Mouse (Mus musculus) G1E (cell line): Measurements from ENCODE around the gene Pitpnm1.

ENCODE experiments used
- CTCF ChIP-seq: IDR thresholded peaks from 2 replicates; pipeline ENCODE4 v1.5.1; 2012; ENCODE audit warnings: low read depth, low read length, inconsistent platforms, mixed read lengths
- GATA2 ChIP-seq: IDR thresholded peaks from 2 replicates; pipeline ENCODE4 v1.6.1; 2012; ENCODE audit warnings: low read depth, low read length, inconsistent platforms, borderline replicate concordance
- POLR2AphosphoS5 ChIP-seq: IDR thresholded peaks from 2 replicates; pipeline ENCODE4 v1.6.1; 2012; ENCODE audit warnings: low read depth, low read length, inconsistent platforms; ENCODE audit not compliant: insufficient replicate concordance
- TAL1 ChIP-seq: conservative IDR thresholded peaks from 2 replicates; pipeline ENCODE4 v1.6.1; 2012; ENCODE audit warnings: low read depth, low read length, inconsistent platforms, mixed read lengths

DNA sequence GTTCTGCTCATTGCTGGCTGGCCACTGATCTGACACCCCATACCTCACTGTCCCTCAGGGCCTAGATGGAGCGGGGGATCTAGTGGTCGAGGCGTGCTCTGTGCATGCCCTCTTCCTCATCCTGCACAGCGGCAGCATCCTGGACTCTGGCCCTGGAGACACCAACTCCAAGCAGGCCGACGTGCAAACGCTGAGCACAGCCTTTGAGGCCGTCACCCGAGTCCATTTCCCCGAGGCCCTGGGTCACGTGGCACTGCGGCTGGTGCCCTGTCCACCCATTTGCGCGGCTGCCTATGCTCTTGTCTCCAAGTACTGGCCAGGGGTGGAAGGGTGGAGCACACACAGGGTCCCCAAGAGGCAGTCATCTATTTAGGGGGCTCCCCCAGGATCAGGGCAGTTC, 6.9 kb downstream of the Pitpnm1 start:
- TF ChIP-seq CTCF: no peak
- TF ChIP-seq TAL1: no peak
- no peak for TF ChIP-seq POLR2AphosphoS5
- no peak for TF ChIP-seq GATA2
